Mouse (Mus musculus) embryonic fibroblast, embryonic 13.5 days (primary cell): ENCODE measurements around the gene Zdhhc14.

Experiments
- CTCF ChIP-seq: IDR thresholded peaks from 2 replicates; pipeline ENCODE4 v1.5.1; 2011; ENCODE audit warnings: mild to moderate bottlenecking, control low read depth, low read length, moderate library complexity, borderline replicate concordance; ENCODE audit not compliant: insufficient read depth
- POLR2A ChIP-seq: IDR thresholded peaks from 2 replicates; pipeline ENCODE4 v1.6.1; 2011; ENCODE audit warnings: low read depth, mild to moderate bottlenecking, control low read depth, low read length, moderate library complexity

GRCm38 (mm10) chr17:5800254-5800653 lies 307.9 kb downstream of the Zdhhc14 start:
- TF ChIP-seq CTCF: no peak
- no peak for TF ChIP-seq POLR2A
